Mouse (Mus musculus) gastrocnemius, postnatal 36 days (tissue): ENCODE results near the gene Prpsap2. TPM values are rescaled to one million over a fixed set of nuclear protein-coding genes. Genes with fewer than 3 reads are reported as not detected.

Source experiments
- total RNA-seq, 2 experiments: library from RNA; stranded (reverse); gene quantifications; 2 replicates each; pipeline ENCODE4 v1.2.3; 2021

Gene Prpsap2
- total RNA-seq, 2 experiments from 2014 or later, result 3.0 to 4.6 TPM

Other genes starting within 250 kb of the Prpsap2 start
- gene Epn2, start 182.4 kb downstream of the Prpsap2 start, total RNA-seq, result 10 to 100 TPM; 13.9 to 20.4 TPM
- gene Grap, start 108.8 kb downstream of the Prpsap2 start, total RNA-seq, result 1 to 10 TPM; 4.4 to 5.5 TPM
- under 1 TPM; 0.12 to 0.18 TPM for gene Fam83g, start 78.0 kb downstream of the Prpsap2 start, total RNA-seq
- gene Slc5a10, start 41.3 kb downstream of the Prpsap2 start, total RNA-seq, result not detected
- gene Ulk2, start 93.0 kb upstream of the Prpsap2 start, total RNA-seq, result 10 to 100 TPM; 71.9 to 73.6 TPM
- gene Akap10, start 168.2 kb upstream of the Prpsap2 start, total RNA-seq, result 1 to 10 TPM; 8.1 to 9.0 TPM
- 1 to 10 TPM; 1.9 to 2.3 TPM for gene Specc1, start 194.7 kb upstream of the Prpsap2 start, total RNA-seq